Mouse (Mus musculus): ENCODE data around the gene Fam189a1. TPM values are rescaled to one million over a fixed set of nuclear protein-coding genes. Genes with fewer than 3 reads are reported as not detected.

Gene Fam189a1
- polyA plus RNA-seq, 1 experiment from 2014 or later = 2.8 TPM

DNA sequence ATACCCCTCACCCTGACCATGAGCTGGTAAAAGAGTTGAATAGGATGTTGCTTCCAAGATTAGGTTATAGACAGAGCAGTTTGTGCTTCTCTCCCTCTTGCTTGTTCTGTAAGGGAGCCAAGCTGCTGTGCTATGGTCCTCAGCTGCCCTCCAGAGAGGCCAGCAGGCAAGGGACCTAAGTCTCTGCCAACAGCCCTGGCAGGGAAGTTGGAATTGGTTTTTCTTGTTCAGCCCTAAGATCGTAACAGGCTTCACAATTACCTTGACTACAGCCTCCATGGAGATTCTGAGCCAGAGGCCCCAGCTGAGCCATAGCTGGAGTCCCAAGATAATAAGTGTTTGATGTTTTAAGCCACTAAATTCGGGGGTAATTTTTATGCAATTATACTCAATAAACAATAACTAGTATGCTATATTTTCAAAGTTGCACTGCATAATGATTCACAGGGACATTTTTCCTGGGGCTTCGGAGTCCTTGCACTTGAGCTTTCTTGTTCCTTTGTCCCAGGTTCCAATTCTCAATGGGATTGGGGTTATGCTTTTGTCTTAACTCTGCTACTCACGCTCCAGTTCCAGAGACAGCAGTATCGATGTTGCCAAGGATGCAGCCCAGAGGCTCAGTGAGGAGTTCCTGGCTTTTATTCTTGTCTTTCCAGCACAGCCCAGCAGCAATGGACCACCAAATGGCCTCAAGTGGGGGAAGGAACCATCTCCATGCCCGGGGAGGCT lies 430.2 kb downstream of the Fam189a1 start:
- no peak overlapping the region for H3K27ac ChIP-seq
- no peak overlapping the region for H3K9ac ChIP-seq
- no peak overlapping the region for H3K4me2 ChIP-seq
- no peak overlapping the region for H3K4me3 ChIP-seq (replicated peaks)
- no peak for ATAC-seq (ENCODE audit: low FRiP score)
- 81% methylated on average over 6 of the region's 6 CpGs for WGBS
- H3K9me3 ChIP-seq = no peaks in the 10 kb centered on the region
- peaks cover 14% of the 10 kb centered on the region for H3K4me1 ChIP-seq
- no peaks in the 10 kb centered on the region for H3K27me3 ChIP-seq
- no peaks in the 10 kb centered on the region for H3K36me3 ChIP-seq (replicated peaks)

DNA sequence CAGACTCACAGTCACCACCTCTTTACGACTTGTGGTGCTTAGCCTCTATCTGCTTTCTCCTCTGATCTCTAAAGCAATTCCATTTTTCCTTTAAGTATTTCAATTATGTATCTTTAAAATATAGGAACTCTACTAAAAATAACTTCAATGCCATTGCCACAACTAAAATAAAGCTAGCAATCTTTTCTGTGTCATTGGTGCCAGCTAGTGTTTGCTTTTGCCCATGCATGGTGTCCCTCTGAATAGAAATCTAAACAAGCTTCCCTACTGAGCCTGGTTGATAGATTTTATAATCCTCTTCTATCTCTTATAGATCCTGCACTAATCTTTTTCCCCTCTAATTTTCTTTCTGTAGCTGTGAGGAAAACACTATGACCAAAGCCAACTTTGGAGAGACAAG lies 432.0 kb downstream of the Fam189a1 start:
- H3K9ac ChIP-seq = no peak overlapping the region
- no peak overlapping the region for H3K4me3 ChIP-seq (replicated peaks)
- 90% methylated on average over 1 of the region's 1 CpGs for WGBS
- no peak overlapping the region for H3K4me2 ChIP-seq
- no peaks in the 10 kb centered on the region for H3K27me3 ChIP-seq
- no peak for ATAC-seq (ENCODE audit: low FRiP score)
- H3K9me3 ChIP-seq = no peaks in the 10 kb centered on the region
- peaks cover 10% of the 10 kb centered on the region; the same call in 1 of the 2 replicates for H3K4me1 ChIP-seq
- H3K27ac ChIP-seq = no peak overlapping the region
- no peaks in the 10 kb centered on the region for H3K36me3 ChIP-seq (replicated peaks)

DNA sequence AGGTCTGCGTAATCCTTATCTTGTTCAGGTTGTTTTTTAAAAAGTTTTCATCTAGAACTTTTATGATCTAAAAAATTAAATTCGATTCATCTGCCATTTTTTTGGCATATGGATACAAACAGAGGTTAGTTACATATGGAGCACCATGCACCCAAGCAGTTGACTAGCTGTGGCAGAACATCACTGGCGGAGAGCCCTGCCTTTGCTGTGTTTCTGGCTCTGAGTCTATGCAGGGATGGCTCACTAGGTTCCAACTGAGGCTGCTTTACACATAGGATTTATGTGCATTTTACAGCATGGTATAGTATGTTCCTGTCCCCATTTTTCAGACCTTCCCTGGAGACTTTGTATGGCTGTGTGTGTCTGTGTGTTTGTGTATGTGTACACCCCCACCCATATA lies 433.1 kb downstream of the Fam189a1 start:
- no peak overlapping the region for H3K4me2 ChIP-seq
- H3K36me3 ChIP-seq (replicated peaks) = no peaks in the 10 kb centered on the region
- ATAC-seq (ENCODE audit: low FRiP score) = no peak
- H3K4me3 ChIP-seq (replicated peaks) = no peak overlapping the region
- H3K9me3 ChIP-seq = no peaks in the 10 kb centered on the region
- H3K27me3 ChIP-seq = no peaks in the 10 kb centered on the region
- H3K27ac ChIP-seq = no peak overlapping the region
- H3K9ac ChIP-seq = no peak overlapping the region
- H3K4me1 ChIP-seq = peaks cover 8% of the 10 kb centered on the region; the same call in 1 of the 2 replicates
- WGBS = 89% methylated on average over 3 of the region's 3 CpGs

DNA sequence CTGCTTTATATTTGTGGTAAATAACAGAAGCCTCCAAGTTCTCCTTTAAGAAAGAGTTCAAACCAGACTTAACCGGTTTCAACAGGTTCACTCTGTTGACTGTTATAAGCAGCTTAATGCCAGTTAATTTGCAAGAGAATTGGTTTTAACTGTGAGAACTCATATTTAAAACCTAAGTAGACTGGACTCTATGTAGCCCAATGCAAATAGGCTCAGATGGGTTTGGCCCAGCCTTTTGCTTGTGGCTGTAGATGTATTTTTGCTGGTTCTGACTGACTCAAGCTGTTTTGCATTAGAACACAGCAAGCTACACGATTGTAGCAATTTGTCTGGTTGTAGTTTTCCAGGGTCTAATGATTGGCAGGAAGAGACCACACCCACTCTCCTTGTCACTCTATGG lies 440.1 kb downstream of the Fam189a1 start:
- Histone ChIP-seq H3K27me3 (no peaks in the 10 kb centered on the region), H3K36me3 (replicated peaks) (peaks cover 11% of the 10 kb centered on the region), H3K27ac (no peak overlapping the region), H3K9ac (no peak overlapping the region), H3K9me3 (no peaks in the 10 kb centered on the region), H3K4me2 (no peak overlapping the region), H3K4me1 (no peaks in the 10 kb centered on the region), H3K4me3 (replicated peaks) (no peak overlapping the region)
- ATAC-seq (ENCODE audit: low FRiP score) = no peak
- 60% methylated on average over 2 of the region's 2 CpGs for WGBS

DNA sequence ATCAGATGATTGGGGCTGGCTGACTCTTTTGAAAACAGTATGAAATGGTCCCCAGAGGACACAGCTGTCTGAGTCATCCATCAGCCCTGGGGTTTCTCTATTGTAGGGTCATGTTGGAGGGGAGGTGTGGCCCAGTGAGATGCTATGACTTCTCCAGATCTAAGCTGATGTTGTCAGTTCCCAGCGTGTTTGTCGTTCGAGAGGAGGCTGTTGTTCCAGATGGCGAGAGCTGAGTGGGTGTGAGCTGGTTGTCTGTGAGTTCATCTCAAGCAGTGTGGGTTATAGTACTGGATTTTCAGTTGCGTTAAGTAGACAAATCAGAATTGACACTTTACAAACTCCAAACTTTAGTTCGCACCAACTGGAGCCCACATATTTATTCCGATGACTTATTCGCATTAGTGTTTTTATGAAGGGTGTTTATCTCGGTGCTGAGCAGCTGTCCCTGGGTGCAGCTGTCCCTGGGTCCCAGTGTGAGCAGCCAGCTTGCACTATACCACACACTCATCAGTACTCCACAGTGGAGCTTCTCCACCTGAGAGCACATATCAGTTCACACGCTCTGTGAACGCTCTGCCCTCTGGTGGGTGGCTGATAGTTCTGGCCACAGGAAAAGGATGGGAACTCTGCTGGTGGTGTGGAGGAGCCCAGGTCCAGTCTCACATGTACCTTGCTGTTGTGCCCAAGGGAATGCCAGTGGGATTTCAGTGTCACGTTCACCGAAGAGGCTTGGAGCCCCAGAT lies 446.7 kb downstream of the Fam189a1 start:
- 0 out of 2 replicates have a peak, but pooled peaks have one; percentile 44 for ATAC-seq (ENCODE audit: low FRiP score)
- Histone ChIP-seq H3K4me1 (peaks cover 5% of the 10 kb centered on the region; the same call in 1 of the 2 replicates), H3K27ac (no peak overlapping the region), H3K4me3 (replicated peaks) (no peak overlapping the region), H3K9me3 (no peaks in the 10 kb centered on the region), H3K27me3 (no peaks in the 10 kb centered on the region), H3K4me2 (no peak overlapping the region), H3K36me3 (replicated peaks) (0 out of 2 replicates have a peak, but pooled peaks cover 3% of the 10 kb centered on the region), H3K9ac (no peak overlapping the region)
- 88% methylated on average over 13 of the region's 13 CpGs for WGBS

DNA sequence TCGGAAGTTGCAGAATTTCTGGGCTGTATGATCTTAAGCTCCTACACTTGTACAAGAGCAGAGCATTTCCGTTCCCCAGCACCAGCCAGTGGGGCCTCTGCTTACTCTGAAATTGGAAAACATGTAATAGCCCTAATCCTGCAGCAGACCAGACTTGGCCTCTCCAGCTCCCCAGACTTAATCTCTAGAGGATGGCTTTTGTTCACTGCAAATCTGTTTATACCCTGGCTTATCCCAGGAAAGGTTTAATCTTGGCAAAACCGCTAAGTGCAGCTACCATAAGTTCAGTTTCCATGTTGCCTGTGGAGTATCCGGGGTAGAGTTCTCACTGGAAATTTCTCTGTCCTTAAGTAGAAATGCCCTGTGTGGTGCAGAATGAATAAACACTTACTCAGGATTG lies 448.2 kb downstream of the Fam189a1 start:
- Histone ChIP-seq H3K36me3 (replicated peaks) (no peaks in the 10 kb centered on the region), H3K4me2 (no peak overlapping the region), H3K4me1 (peaks cover 5% of the 10 kb centered on the region; the same call in 1 of the 2 replicates), H3K9ac (no peak overlapping the region), H3K27ac (no peak overlapping the region), H3K4me3 (replicated peaks) (no peak overlapping the region), H3K27me3 (no peaks in the 10 kb centered on the region), H3K9me3 (no peaks in the 10 kb centered on the region)
- ATAC-seq (ENCODE audit: low FRiP score) = no peak
- WGBS = 70% methylated on average over 4 of the region's 4 CpGs

Small RNA genes lying within 50 kb of the gene (microRNA-seq; reads per million reads assigned to microRNA genes)
- not detected for gene Gm25249
